Mouse (Mus musculus): Measurements from ENCODE around the gene Ablim1. TPM values are rescaled to one million over a fixed set of nuclear protein-coding genes. Genes with fewer than 3 reads are reported as not detected.

Ablim1 gene
- polyA plus RNA-seq, 1 experiment from 2014 or later = 116 TPM

DNA sequence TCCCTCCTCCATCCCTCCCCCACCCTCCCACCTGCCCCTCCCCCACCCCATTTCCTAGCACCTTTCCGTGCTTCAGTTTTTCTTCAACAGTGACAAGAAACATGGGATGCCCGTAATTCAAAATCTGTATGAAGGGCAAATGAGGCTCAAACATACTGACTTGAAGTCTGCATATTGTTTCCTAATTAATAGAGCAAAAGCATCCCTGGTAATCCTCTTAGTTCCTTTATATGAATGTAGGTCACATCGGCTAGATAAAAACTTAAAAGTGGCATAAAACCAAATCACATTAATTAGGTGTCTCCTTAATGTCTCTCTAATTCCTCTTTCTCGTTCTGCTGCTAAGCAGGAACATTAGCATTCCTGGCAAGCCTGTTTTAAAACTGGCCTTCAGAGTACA lies 83.7 kb downstream of the Ablim1 start:
- no peak for ATAC-seq (ENCODE audit: insufficient number of reproducible peaks, low FRiP score, low TSS enrichment, low read depth)
- WGBS = 54% methylated on average over 4 of the region's 4 CpGs

DNA sequence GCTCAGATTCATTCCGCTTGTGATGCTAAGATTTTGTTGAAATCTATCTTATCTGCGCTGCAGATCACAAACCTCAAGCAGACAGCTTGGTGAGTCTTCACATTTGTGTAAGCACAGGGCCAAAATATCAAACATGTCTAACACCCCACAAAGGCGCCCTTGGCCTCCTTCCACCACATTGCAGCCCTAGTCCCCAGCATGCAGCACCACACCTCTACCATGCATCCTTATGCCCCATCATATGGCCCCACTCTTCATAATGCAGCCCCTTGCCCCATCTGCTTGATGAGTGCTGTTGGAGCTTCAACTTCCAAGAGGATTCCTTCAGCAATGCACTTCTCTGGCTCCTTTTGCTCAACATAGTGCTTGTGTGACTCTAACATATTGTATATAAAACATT lies 85.6 kb downstream of the Ablim1 start:
- Histone ChIP-seq H3K27me3 (no peaks in the 10 kb centered on the region), H3K9ac (no peak overlapping the region), H3K4me2 (no peak overlapping the region), H3K4me3 (no peak overlapping the region), H3K36me3 (no peaks in the 10 kb centered on the region), H3K27ac (no peak overlapping the region), H3K4me1 (no peaks in the 10 kb centered on the region), H3K9me3 (no peaks in the 10 kb centered on the region)
- ATAC-seq (ENCODE audit: insufficient number of reproducible peaks, low FRiP score, low TSS enrichment, low read depth) = no peak
- WGBS = 94% methylated on average over 3 of the region's 3 CpGs

More for the DNA sequence above, 83.7 kb downstream of the Ablim1 start:
- Histone ChIP-seq H3K27me3 (no peaks in the 10 kb centered on the region), H3K9ac (no peak overlapping the region), H3K9me3 (no peaks in the 10 kb centered on the region), H3K36me3 (no peaks in the 10 kb centered on the region), H3K4me3 (no peak overlapping the region), H3K4me1 (no peaks in the 10 kb centered on the region), H3K4me2 (no peak overlapping the region), H3K27ac (no peak overlapping the region)

DNA sequence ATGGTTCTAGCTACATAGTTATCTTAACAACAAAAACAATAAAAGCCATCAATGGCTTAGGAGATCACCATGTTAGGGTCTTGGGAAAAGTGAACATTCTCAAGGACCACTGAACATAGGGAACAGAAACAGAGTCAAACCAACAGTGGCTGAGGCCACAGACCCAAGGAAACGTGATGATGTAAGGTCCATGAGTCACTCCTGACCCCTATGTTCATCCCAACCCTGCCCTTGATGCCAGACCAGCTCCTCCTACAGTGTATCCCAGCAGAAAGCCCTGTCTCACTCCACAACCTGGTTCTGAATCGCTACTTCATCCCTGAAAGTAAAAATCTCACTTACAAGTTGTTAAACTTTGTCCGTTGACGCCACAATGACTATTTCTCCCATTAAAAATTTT lies 86.1 kb downstream of the Ablim1 start:
- no peak for ATAC-seq (ENCODE audit: insufficient number of reproducible peaks, low FRiP score, low TSS enrichment, low read depth)
- H3K36me3 ChIP-seq = no peaks in the 10 kb centered on the region
- H3K4me1 ChIP-seq = no peaks in the 10 kb centered on the region
- 83% methylated on average over 4 of the region's 4 CpGs for WGBS
- H3K27me3 ChIP-seq = no peaks in the 10 kb centered on the region
- no peak overlapping the region for H3K4me2 ChIP-seq
- no peak overlapping the region for H3K27ac ChIP-seq
- H3K9me3 ChIP-seq = no peaks in the 10 kb centered on the region
- no peak overlapping the region for H3K4me3 ChIP-seq
- H3K9ac ChIP-seq = no peak overlapping the region

DNA sequence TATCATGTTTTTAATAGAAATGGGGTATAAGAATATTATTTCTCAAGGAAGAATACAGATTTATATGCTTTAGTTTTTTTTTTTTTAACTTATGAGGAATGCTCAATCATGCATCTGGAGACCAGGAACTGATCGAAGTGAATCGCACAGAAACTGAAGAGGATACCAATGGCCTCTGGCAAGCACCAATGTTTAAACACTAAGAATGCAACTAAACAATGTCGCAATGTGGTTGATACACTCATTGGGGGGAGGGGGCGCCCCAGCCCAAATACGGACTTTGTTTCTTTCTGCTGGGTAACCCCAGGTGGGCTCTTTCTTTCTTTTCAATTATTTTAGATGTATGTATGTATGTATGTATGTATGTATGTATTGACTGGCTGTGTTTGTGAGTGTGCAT lies 90.3 kb downstream of the Ablim1 start:
- H3K36me3 ChIP-seq = no peaks in the 10 kb centered on the region
- WGBS = 91% methylated on average over 5 of the region's 5 CpGs

DNA sequence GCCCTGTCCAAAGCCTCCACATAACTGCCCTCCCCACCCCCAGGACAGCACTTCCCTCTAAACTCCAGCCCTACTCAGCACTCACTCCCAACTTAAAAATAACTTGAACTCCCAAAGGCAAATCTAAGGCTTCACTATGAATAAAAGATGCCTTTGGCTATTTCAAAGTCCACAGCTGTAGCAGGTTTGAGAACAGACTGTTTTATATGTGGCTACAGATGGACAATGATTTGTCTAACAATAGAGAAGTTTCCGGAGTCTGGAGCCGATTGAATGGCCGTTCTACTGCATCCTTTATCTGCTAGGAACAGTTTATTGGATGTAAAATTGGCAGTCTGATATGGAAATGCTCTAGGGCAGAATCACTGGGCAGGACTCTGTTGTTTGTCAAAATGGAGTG lies 91.0 kb downstream of the Ablim1 start:
- H3K27ac ChIP-seq = no peak overlapping the region
- no peak overlapping the region for H3K4me3 ChIP-seq
- H3K4me2 ChIP-seq = no peak overlapping the region
- no peaks in the 10 kb centered on the region for H3K36me3 ChIP-seq
- 62% methylated on average over 3 of the region's 3 CpGs for WGBS
- H3K9ac ChIP-seq = no peak overlapping the region
- H3K27me3 ChIP-seq = no peaks in the 10 kb centered on the region
- no peaks in the 10 kb centered on the region for H3K9me3 ChIP-seq
- H3K4me1 ChIP-seq = peaks cover 18% of the 10 kb centered on the region
- ATAC-seq (ENCODE audit: insufficient number of reproducible peaks, low FRiP score, low TSS enrichment, low read depth) = no peak

More for the DNA sequence above, 90.3 kb downstream of the Ablim1 start:
- H3K4me2 ChIP-seq = no peak overlapping the region
- no peak for ATAC-seq (ENCODE audit: insufficient number of reproducible peaks, low FRiP score, low TSS enrichment, low read depth)
- H3K27ac ChIP-seq = no peak overlapping the region
- H3K4me1 ChIP-seq = peaks cover 18% of the 10 kb centered on the region
- no peak overlapping the region for H3K4me3 ChIP-seq
- H3K9ac ChIP-seq = no peak overlapping the region
- no peaks in the 10 kb centered on the region for H3K9me3 ChIP-seq
- no peaks in the 10 kb centered on the region for H3K27me3 ChIP-seq

DNA sequence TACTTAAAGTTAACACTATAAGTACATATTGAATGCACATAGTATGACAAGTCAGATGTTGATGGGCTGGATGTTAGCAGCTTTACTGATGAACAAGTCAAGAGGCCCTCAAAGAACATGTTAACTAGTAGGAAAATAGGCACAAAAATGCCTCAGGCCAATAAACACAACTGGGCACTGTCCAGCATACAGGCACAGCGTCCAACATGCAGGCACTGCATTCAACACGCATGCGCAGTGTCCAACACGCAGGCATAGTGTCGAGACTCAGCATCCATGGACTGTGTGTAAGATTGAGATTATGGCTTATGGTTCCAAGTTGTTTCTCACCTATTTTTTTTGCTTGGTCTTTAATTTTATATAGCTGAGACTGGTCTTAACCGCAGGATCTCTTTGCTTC lies 92.1 kb downstream of the Ablim1 start:
- Histone ChIP-seq H3K4me3 (no peak overlapping the region), H3K36me3 (no peaks in the 10 kb centered on the region), H3K27me3 (no peaks in the 10 kb centered on the region), H3K27ac (no peak overlapping the region), H3K4me1 (peaks cover 18% of the 10 kb centered on the region), H3K4me2 (no peak overlapping the region), H3K9me3 (no peaks in the 10 kb centered on the region), H3K9ac (no peak overlapping the region)
- ATAC-seq (ENCODE audit: insufficient number of reproducible peaks, low FRiP score, low TSS enrichment, low read depth) = no peak
- WGBS = 91% methylated on average over 6 of the region's 6 CpGs

DNA sequence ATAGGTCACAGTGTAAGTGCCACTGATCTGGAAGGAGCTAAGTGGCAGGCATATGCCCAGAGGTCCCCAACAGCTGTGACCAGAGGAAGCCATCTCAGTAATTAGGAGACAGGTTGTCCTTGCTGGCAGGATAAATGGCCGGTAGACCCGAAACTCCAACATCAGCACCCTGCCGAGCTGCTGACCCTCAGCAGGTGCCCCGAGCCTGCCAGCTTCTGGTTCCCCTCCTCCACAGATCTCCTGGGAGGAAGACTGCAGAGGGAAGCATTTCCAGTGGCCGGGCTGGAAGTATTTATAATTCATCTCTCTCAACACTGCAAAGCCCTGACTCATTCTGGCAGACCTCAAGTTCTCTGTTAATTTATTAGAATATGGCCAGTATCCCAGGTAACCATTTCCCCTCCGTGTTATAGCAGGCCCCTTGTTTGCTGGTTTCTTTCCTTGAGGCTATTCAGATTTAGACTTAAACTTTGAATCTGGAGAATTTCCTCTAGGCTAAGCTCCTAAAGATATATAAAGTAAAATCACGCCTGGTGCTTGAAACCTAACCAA lies 93.0 kb downstream of the Ablim1 start:
- no peak for ATAC-seq (ENCODE audit: insufficient number of reproducible peaks, low FRiP score, low TSS enrichment, low read depth)
- Histone ChIP-seq H3K9ac (no peak overlapping the region), H3K27me3 (no peaks in the 10 kb centered on the region), H3K4me1 (peaks cover 18% of the 10 kb centered on the region), H3K4me2 (0 out of 2 replicates have a peak overlapping the region, but pooled peaks have one; percentile 2), H3K4me3 (no peak overlapping the region), H3K9me3 (no peaks in the 10 kb centered on the region), H3K36me3 (no peaks in the 10 kb centered on the region), H3K27ac (peak overlapping the region; percentile 50; the same call in 1 of the 2 replicates)
- WGBS = 32% methylated on average over 7 of the region's 7 CpGs

DNA sequence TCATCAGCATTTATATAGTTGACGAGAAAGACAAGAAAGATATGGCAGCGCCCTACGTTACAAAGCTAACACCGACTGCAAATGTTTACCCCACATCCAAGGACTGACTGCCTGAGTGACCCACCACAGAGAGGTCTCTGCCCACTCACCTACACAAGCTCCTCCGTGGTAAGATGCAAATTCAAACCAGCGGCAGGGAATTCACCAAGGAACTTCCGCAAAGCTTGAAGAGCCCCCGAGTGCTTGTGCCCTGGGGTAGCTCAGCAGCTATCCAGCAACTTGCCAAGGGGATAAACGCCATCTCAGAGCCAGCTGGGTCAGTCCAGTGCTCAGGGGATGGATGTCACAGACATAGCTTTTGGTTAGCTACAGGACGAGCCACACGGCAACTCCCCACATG lies 95.0 kb downstream of the Ablim1 start:
- H3K4me1 ChIP-seq = peaks cover 18% of the 10 kb centered on the region
- H3K9me3 ChIP-seq = no peaks in the 10 kb centered on the region
- ATAC-seq (ENCODE audit: insufficient number of reproducible peaks, low FRiP score, low TSS enrichment, low read depth) = no peak
- no peak overlapping the region for H3K4me2 ChIP-seq
- no peak overlapping the region for H3K9ac ChIP-seq
- H3K4me3 ChIP-seq = no peak overlapping the region
- H3K27ac ChIP-seq = no peak overlapping the region
- no peaks in the 10 kb centered on the region for H3K27me3 ChIP-seq
- WGBS = 76% methylated on average over 11 of the region's 11 CpGs
- H3K36me3 ChIP-seq = no peaks in the 10 kb centered on the region

DNA sequence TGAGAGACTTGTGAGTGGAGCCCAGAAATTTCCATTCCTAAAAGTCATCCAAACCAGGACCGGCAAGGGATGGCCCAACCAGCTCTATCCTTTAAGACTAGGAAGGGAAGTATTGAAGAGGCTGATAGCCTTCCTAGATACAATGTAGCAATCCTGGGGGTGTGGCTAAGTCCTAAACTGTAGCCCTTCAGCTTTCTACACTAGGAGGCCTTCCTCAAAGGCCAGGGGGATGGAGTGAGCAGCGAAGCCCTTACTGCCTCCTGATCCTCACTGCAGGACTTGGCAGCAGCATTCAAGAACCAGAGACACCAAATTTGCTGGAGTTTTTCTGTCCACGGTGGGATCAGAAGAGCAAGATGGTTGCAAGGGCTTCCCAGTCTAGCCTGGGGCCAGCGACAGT lies 97.6 kb downstream of the Ablim1 start:
- no peak for ATAC-seq (ENCODE audit: insufficient number of reproducible peaks, low FRiP score, low TSS enrichment, low read depth)
- no peaks in the 10 kb centered on the region for H3K9me3 ChIP-seq
- H3K4me3 ChIP-seq = no peak overlapping the region
- no peak overlapping the region for H3K4me2 ChIP-seq
- no peak overlapping the region for H3K9ac ChIP-seq
- 68% methylated on average over 4 of the region's 4 CpGs for WGBS
- peaks cover 15% of the 10 kb centered on the region for H3K4me1 ChIP-seq
- H3K36me3 ChIP-seq = no peaks in the 10 kb centered on the region
- H3K27me3 ChIP-seq = no peaks in the 10 kb centered on the region
- no peak overlapping the region for H3K27ac ChIP-seq

DNA sequence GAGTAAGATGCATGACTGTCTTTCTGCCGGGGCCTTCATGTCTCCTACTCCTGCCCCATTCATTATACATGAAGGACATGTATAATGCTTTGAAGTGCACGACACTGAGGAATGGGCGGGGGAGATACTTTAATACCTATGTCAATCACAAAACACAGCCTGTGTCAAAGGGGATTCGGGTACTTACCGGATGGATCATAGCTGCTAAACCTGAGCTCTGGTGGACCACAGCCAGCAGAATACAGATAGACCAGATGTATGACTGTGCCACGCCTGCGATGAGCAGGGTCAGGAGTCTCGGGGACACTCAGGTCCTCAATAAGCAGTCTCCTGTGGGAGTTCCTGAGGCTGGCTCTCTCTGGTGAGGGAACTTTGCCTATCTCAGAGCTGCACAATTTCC lies 99.2 kb downstream of the Ablim1 start:
- Histone ChIP-seq H3K36me3 (no peaks in the 10 kb centered on the region), H3K27me3 (no peaks in the 10 kb centered on the region), H3K9me3 (no peaks in the 10 kb centered on the region), H3K4me2 (no peak overlapping the region), H3K27ac (no peak overlapping the region), H3K4me3 (no peak overlapping the region), H3K4me1 (peaks cover under 1% of the 10 kb centered on the region; the same call in 1 of the 2 replicates), H3K9ac (no peak overlapping the region)
- 77% methylated on average over 8 of the region's 8 CpGs for WGBS
- ATAC-seq (ENCODE audit: insufficient number of reproducible peaks, low FRiP score, low TSS enrichment, low read depth) = no peak

DNA sequence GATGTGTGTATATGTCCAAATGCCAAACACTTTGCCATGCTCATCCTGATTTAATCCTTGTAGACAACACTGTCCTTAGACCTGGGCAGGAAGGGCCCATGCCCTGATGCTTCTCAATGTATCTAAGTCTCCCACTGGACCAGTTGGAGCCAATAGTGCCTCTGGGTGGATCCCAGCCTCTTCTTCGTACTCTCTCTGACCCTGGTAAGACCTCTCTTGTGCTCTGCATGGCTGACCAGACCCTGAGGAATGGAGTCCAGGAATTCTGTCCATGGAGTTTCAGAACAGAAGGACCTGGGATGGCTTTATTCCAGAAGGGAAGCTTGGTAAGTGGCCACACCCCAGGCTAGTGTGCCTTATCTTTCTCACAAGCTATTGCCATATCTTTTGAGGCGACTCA lies 102.3 kb downstream of the Ablim1 start:
- Histone ChIP-seq H3K36me3 (no peaks in the 10 kb centered on the region), H3K27ac (no peak overlapping the region), H3K9me3 (no peaks in the 10 kb centered on the region), H3K27me3 (no peaks in the 10 kb centered on the region), H3K4me2 (no peak overlapping the region), H3K4me3 (no peak overlapping the region), H3K9ac (no peak overlapping the region), H3K4me1 (no peaks in the 10 kb centered on the region)
- ATAC-seq (ENCODE audit: insufficient number of reproducible peaks, low FRiP score, low TSS enrichment, low read depth) = no peak
- WGBS = 87% methylated on average over 2 of the region's 2 CpGs

DNA sequence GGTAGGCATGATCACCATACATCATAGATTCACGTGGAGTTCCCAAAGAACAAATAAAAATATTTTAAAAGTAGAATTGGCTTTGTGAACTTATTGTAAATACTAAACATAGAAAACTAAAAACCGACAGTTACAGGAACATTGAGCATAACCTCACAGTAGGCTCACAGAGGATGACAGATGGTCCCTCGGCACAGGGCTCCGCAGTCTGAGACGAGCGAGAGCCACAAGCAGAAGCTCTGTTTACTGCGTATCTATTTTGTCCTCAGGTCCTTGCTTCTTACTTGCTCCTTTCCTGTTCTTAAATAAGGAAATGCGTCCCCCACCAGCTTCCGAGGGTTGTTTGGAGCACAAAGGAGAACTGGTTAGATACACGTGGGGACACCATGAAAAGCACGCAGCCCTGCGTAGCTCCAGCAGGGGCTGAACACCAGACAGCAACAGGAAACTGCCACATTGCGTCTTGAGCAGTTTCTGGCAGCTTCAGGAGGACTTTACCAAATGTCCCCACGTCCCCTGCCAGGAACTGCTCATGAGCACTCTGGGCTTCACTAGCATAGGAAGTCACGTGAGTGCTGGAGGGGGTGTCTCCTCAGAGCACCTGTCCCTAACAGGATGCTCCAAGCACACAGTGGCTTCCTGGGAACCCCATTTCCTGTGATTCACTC lies 103.1 kb downstream of the Ablim1 start:
- Histone ChIP-seq H3K9me3 (no peaks in the 10 kb centered on the region), H3K36me3 (no peaks in the 10 kb centered on the region), H3K4me1 (no peaks in the 10 kb centered on the region), H3K27ac (peak overlapping the region; percentile 38; the same call in 1 of the 2 replicates), H3K4me2 (no peak overlapping the region), H3K9ac (no peak overlapping the region), H3K27me3 (no peaks in the 10 kb centered on the region), H3K4me3 (no peak overlapping the region)
- 73% methylated on average over 15 of the region's 15 CpGs for WGBS
- ATAC-seq (ENCODE audit: insufficient number of reproducible peaks, low FRiP score, low TSS enrichment, low read depth) = no peak
